Mouse (Mus musculus): Measurements from ENCODE around the gene Grin2b.

DNA sequence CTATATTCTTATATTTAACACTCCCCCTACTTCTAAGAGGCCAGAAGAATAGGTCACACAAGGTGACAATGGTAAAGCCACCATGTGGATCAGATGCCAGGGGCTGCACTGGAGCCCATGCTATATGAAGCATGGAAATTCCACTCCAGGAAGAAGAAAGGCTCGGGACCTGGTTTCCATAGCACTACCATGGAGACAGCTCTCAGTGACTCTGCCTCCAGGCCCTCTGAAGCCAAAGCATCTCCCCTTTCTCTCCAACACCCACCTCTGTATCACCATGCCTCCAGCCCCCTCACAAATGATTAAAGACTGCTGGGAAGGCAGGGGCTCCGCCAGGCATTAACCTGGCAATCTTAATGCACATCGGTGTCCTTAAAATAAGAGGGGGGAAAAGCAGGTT is 179.4 kb downstream of the Grin2b start:
- no peak for TF ChIP-seq CTCF (IDR thresholded peaks at IDR 0.05; ENCODE audit: insufficient read depth, low read depth, low read length)
- TF ChIP-seq POLR2A (IDR thresholded peaks at IDR 0.05; ENCODE audit: insufficient read depth, low read depth, low read length): no peak

Data from olfactory bulb, adult 2 months (tissue).